Mouse (Mus musculus) neural tube, embryonic 15.5 days (tissue): Measurements from ENCODE around the gene Sestd1. TPM values are rescaled to one million over a fixed set of nuclear protein-coding genes. Genes with fewer than 3 reads are reported as not detected.
A peak's percentile ranks its signal among the peaks of the same experiment; 100 is the strongest.

ENCODE experiments used
- ATAC-seq: fragments of 200-750 bp; cut with Nextera tagmentation; 2 replicates; pipeline ENCODE4 v1.8.0; 2017; ENCODE audit warnings: mild to moderate bottlenecking, moderate TSS enrichment, moderate library complexity; ENCODE audit not compliant: low FRiP score
- H3K27ac ChIP-seq: fragments of 300-500 bp; sonication (generic); replicated peaks from 2 replicates; pipeline ENCODE4 v1.5.1; 2015; ENCODE audit warnings: mild to moderate bottlenecking, inconsistent platforms
- H3K27me3 ChIP-seq: fragments of 300-500 bp; sonication (generic); replicated peaks from 2 replicates; pipeline ENCODE4 v1.6.1; 2015; ENCODE audit warnings: inconsistent platforms
- H3K36me3 ChIP-seq: fragments of 300-500 bp; sonication (generic); 2 replicates; pipeline ENCODE4 v1.6.1; 2015; ENCODE audit warnings: inconsistent platforms
- H3K4me1 ChIP-seq: fragments of 300-500 bp; sonication (generic); 2 replicates; pipeline ENCODE4 v1.6.1; 2015; ENCODE audit warnings: inconsistent platforms
- H3K4me2 ChIP-seq: fragments of 300-500 bp; sonication (generic); 2 replicates; pipeline ENCODE4 v1.6.1; 2015; ENCODE audit warnings: inconsistent platforms, mild to moderate bottlenecking, moderate library complexity
- H3K4me3 ChIP-seq: fragments of 300-500 bp; sonication (generic); replicated peaks from 2 replicates; pipeline ENCODE4 v1.5.1; 2015; ENCODE audit warnings: mild to moderate bottlenecking, inconsistent platforms
- H3K9ac ChIP-seq: fragments of 300-500 bp; sonication (generic); replicated peaks from 2 replicates; pipeline ENCODE4 v1.6.1; 2015; ENCODE audit warnings: mild to moderate bottlenecking, inconsistent platforms
- H3K9me3 ChIP-seq: fragments of 300-500 bp; sonication (generic); replicated peaks from 2 replicates; pipeline ENCODE4 v1.6.1; 2016; ENCODE audit warnings: inconsistent platforms
- WGBS: fragments of 180-500 bp; shearing (Covaris S2); methylation state at CpG from one replicate; pipeline ENCODE4 v1.1.7; 2015; ENCODE audit warnings: mixed read lengths; 5-methylcytosine and 5-hydroxymethylcytosine counted together
- polyA plus RNA-seq: library from polyadenylated mRNA; unstranded; fragments of >200 nt; fragmentation: Nextera tagmentation; extraction: Ambion mirVana; gene quantifications from 2 replicates; pipeline ENCODE4 v1.2.1, GENCODE M21; 2015

The Sestd1 gene
- polyA plus RNA-seq, 1 experiment from 2014 or later = 26.3 TPM

DNA sequence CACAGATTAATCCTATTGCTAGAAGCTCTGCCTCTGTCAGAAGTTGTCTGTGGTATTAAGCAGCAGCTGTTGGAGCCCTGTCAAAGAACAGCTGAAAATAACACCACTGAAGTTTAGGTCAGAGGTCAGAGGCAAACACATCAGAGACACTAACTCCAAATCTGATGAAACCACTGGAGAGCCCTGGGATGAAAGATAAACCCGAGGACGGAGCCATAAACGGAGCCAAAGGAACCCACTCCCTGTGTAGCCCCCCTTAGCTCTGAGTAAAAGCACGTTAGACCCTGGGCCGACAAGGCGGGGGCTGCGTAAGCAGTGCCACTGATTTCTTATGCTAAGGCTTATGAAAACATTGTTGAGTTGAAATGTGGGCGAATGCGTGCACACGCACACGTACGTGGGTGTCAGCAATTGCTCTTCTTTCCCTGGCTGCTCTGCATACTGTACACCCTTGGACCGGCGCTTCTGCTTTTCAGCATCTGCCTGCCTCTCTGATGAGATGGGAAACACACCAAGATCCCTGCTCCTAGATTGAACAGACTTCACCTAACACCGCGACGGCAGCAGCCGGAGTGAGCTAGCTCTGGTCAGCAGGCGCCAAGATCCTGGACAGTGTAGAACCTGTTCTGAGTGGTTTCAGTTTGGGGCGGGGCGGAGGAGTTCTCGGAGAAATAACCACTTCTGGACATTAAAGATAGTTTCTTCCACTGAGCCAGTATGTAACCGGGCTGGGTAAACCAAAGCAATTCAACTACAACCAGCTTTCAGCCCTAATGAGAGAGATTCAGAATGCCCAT lies 108.8 kb downstream of the Sestd1 start:
- peak overlapping the region; percentile 3; the same call in 1 of the 2 replicates for H3K27ac ChIP-seq
- 59% methylated on average over 23 of the region's 23 CpGs for WGBS
- peak; percentile 49; the same call in 1 of the 2 replicates for ATAC-seq
- no peak overlapping the region for H3K9ac ChIP-seq
- H3K36me3 ChIP-seq = no peaks in the 10 kb centered on the region
- no peaks in the 10 kb centered on the region for H3K9me3 ChIP-seq
- H3K4me2 ChIP-seq = peak overlapping the region; percentile 13
- no peaks in the 10 kb centered on the region for H3K27me3 ChIP-seq
- peaks cover 41% of the 10 kb centered on the region for H3K4me1 ChIP-seq
- no peak overlapping the region for H3K4me3 ChIP-seq

DNA sequence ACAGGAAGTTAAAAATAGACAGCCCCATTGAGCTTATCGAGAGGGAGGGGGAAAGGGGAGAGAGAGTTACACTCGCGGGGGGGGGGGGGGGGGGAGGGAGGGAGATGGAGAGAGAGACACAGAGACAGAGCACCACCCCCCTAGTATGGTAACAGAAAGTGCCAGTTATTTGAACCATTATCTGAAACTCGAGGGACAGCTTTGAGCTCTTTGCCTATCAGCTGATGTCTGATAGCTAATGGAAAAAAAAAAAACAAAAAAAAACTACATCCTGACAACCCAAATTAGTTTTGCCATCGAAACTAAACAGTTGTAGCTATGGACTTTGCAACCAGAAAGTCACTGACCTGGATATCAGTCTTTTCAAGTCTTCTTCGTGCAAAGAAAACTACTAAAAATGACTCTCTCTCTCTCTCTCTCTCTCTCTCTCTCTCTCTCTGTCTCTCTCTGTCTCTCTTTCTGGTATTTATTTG lies 109.7 kb downstream of the Sestd1 start, which contains the start of gene Ccdc141:
TSS of gene Ccdc141 (minus strand) at position 4 of the 473 bp plus-strand sequence.
- WGBS = 23% methylated on average over 3 of the region's 6 CpGs
- Histone ChIP-seq H3K9ac (peak within 1 kb of the TSS; percentile 43), H3K36me3 (no peaks in the 10 kb centered on the region), H3K4me1 (peaks cover 41% of the 10 kb centered on the region), H3K27me3 (no peaks in the 10 kb centered on the region), H3K4me3 (peak within 1 kb of the TSS; percentile 38), H3K4me2 (peak within 1 kb of the TSS; percentile 72), H3K9me3 (no peaks in the 10 kb centered on the region), H3K27ac (peak within 1 kb of the TSS; percentile 33; the same call in 1 of the 2 replicates)
- no peak for ATAC-seq

DNA sequence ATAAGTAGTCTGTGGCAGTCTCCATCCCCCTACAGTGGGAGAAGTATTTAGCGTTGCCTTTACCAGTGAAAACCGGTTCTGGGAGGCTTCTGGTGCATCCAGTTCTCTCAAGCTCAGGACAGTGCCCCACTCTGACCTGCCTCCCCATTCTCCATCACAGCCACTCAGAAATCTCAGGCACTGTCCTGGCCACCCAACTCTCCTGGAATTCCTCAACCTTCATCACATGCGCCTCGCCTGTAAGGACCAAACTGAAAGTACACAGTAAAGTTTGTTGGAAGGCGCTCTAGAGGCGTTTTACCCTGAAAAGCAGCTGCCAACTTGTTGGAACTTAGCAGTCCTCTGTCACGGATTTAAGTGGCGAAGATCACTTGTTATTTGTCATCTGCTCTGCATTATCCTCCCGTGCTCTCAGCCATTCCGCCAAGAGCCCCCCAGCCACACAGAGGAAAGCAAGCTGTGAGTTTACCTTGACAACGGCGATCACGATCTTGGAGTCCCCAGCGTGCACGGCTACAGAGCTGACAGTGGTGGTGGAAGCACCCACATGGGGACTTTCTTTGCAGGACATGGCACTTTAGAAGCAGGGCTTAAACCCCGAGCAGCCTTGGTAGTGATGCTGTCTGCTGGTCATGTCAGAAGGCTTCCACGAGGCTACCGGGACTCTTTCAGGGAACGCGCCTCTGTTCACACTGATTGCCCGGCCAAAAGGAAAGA lies 110.3 kb downstream of the Sestd1 start:
- ATAC-seq = peak; percentile 16; the same call in 1 of the 2 replicates
- WGBS = 7% methylated on average over 21 of the region's 21 CpGs
- H3K4me2 ChIP-seq = peak overlapping the region; percentile 72

DNA sequence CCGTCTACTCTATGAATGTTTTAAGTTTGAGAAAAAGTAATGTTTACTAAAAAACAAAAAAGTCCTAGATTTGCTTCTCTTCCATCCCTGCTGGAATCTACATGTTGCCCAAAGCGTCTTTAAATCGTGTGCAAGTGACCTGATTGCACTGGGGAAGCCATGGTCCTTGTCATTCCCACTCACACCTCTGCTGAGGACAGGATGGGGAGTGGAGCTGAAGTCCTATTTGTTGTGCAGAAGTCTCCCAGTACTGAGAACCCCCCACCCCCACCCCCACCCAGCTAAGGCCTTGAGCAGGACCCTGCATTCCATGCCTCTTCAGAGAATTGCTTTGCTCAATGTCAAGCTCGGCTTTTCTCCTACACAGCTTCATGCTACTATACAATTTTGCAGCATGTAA lies 111.2 kb downstream of the Sestd1 start:
- H3K4me2 ChIP-seq = peak overlapping the region; percentile 72; the same call in 1 of the 2 replicates
- no peak overlapping the region for H3K27ac ChIP-seq
- H3K27me3 ChIP-seq = no peaks in the 10 kb centered on the region
- 83% methylated on average over 4 of the region's 4 CpGs for WGBS
- no peak overlapping the region for H3K4me3 ChIP-seq
- no peaks in the 10 kb centered on the region for H3K9me3 ChIP-seq
- no peak overlapping the region for H3K9ac ChIP-seq
- no peak for ATAC-seq
- no peaks in the 10 kb centered on the region for H3K36me3 ChIP-seq
- peaks cover 37% of the 10 kb centered on the region for H3K4me1 ChIP-seq

More for the DNA sequence above, 110.3 kb downstream of the Sestd1 start:
- H3K36me3 ChIP-seq = no peaks in the 10 kb centered on the region
- peak overlapping the region; percentile 38 for H3K4me3 ChIP-seq
- H3K9me3 ChIP-seq = no peaks in the 10 kb centered on the region
- H3K9ac ChIP-seq = peak overlapping the region; percentile 43
- peak overlapping the region; percentile 33; the same call in 1 of the 2 replicates for H3K27ac ChIP-seq
- H3K27me3 ChIP-seq = no peaks in the 10 kb centered on the region
- peaks cover 41% of the 10 kb centered on the region for H3K4me1 ChIP-seq

DNA sequence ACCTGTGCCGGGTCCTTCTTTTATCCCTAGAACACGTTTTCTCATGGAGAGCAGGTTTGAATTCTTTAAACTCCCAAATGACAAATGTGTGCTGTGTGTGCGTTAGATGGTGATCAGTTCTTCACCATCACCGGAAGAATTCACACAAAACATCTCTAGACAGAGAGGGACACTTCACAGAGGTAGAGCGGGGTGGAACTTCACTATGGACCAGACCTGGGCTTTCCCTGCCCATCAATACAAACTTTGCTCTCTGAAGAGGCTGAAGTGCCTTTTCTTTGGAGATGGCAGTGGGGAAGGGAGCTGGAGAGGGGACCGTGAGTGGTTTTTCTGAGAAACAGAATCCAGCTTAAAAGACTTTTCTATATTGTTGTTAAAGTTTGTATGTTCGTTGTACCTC lies 111.6 kb downstream of the Sestd1 start:
- H3K4me3 ChIP-seq = no peak overlapping the region
- peaks cover 33% of the 10 kb centered on the region for H3K4me1 ChIP-seq
- no peak overlapping the region; the same call in 1 of the 2 replicates for H3K4me2 ChIP-seq
- no peaks in the 10 kb centered on the region for H3K27me3 ChIP-seq
- no peak for ATAC-seq
- H3K36me3 ChIP-seq = no peaks in the 10 kb centered on the region
- 91% methylated on average over 7 of the region's 7 CpGs for WGBS
- no peak overlapping the region for H3K27ac ChIP-seq
- H3K9me3 ChIP-seq = no peaks in the 10 kb centered on the region
- no peak overlapping the region for H3K9ac ChIP-seq

DNA sequence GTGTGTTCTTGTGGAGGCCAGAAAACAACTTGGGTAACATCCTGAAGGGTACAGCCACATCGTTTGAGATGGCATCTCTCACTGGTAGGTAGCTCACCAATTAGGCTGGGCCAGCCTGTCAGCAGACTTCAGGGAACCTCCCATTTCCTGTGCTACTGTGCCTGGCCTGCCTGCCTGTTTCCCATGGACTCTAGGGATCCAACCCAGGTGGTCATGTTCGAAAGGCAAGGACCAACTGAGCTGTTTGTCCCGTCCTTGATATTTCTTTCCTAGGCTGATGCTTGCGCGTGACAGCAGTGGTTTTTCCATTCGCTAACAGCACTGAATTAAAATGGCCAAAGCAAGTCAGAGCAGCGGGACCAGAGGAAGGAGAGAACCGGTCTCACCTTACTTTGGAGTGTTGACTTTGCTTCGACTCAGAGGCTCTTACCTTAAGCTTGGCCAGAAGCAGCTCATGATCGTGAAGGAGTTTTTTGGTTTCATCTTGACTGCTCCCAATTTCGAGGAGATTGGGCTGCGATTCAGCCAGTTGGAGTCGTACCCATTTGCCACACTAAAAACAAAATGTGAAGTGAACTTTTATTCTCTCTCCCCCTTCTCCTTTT lies 112.2 kb downstream of the Sestd1 start:
- H3K4me3 ChIP-seq = no peak overlapping the region
- H3K4me2 ChIP-seq = no peak overlapping the region
- no peak overlapping the region for H3K27ac ChIP-seq
- no peaks in the 10 kb centered on the region for H3K36me3 ChIP-seq
- no peak for ATAC-seq
- no peak overlapping the region for H3K9ac ChIP-seq
- no peaks in the 10 kb centered on the region for H3K27me3 ChIP-seq
- peaks cover 28% of the 10 kb centered on the region for H3K4me1 ChIP-seq
- 88% methylated on average over 13 of the region's 13 CpGs for WGBS
- H3K9me3 ChIP-seq = no peaks in the 10 kb centered on the region

DNA sequence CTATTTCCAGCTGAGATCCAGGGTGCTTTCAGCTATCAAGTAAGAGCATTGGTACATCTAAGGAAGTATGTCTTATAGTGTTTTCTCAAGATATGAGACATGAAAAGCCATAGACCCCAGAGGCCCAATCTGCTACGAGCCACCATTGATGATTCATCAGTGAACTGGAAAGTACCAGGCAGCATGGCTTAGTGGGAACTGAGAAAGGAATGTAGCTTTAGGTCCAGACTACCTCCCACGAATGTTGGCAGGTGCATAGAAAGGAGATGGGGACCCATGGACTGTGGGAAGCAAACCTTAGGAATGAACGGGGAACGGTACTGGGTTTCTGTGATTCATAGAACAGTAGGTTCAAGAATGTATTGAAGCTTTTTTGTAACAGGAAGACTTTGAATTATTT lies 114.0 kb downstream of the Sestd1 start:
- WGBS = 87% methylated on average over 4 of the region's 4 CpGs
- Histone ChIP-seq H3K4me3 (no peak overlapping the region), H3K27me3 (no peaks in the 10 kb centered on the region), H3K9ac (no peak overlapping the region), H3K27ac (no peak overlapping the region), H3K36me3 (no peaks in the 10 kb centered on the region), H3K4me1 (peaks cover 16% of the 10 kb centered on the region), H3K9me3 (no peaks in the 10 kb centered on the region), H3K4me2 (no peak overlapping the region)
- ATAC-seq = no peak

DNA sequence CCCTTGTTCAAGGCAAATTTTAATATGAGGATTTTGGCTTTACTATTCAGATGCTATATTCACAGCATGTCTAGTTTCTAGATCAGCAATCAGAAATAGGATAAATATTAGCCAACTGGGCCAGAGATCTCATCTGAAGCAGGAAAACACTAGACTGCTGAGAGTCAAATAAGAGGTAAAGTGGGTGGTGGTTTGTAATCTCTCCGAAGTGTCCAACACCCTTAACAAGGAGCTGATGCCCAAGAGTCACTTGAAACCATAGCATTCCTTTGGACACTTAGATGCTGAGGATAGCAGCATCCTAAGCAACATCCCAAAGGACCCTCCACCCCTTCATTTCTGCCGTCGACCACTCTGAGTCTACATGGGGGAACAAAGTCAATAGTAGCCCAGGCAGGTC lies 115.7 kb downstream of the Sestd1 start:
- Histone ChIP-seq H3K9ac (no peak overlapping the region), H3K4me2 (no peak overlapping the region), H3K36me3 (no peaks in the 10 kb centered on the region), H3K27me3 (no peaks in the 10 kb centered on the region), H3K4me3 (no peak overlapping the region), H3K9me3 (no peaks in the 10 kb centered on the region), H3K4me1 (peaks cover under 1% of the 10 kb centered on the region; the same call in 1 of the 2 replicates), H3K27ac (no peak overlapping the region)
- WGBS = 87% methylated on average over 3 of the region's 3 CpGs
- ATAC-seq = no peak

DNA sequence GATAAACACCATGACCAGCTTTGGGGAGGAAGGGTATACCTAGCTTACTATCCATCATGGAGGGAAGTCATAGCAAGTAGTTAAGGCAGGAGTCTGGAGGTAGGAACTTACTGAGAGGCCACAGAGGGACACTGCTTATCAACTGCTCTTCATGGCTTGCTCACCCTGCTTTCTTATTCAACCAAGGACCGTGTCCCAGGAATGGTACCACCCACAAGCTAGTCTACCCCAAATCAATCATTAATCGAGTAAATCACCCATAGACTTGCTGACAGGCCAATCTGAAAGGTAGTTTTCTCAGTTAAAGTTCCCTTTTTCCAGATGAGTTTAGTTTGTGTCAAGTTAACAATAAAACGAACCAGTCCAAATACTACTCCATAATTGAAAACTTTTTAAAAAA lies 117.0 kb downstream of the Sestd1 start:
- Histone ChIP-seq H3K9ac (no peak overlapping the region), H3K4me1 (no peaks in the 10 kb centered on the region)
- WGBS = 86% methylated on average over 3 of the region's 3 CpGs

DNA sequence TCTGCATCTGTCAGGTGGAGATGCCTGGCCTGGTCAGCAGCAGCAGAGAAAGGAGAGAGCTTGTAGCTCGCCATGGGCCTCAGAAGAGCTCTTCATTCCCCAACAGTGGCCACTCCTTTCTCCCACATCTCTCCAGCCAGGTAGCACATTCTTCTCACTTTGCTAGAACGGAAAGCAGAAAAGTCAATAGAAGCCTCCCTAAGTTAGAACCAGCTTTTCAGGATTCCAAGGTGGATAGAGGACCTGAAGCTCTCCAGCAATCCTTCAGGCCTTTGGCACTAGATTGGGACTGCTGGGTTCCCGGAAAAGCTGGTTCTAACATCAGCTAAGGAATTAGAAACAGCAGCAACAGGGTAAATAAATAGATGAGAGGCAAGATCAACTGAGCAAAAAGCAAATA lies 118.3 kb downstream of the Sestd1 start:
- Histone ChIP-seq H3K9me3 (no peaks in the 10 kb centered on the region), H3K4me3 (no peak overlapping the region), H3K27ac (no peak overlapping the region), H3K4me1 (no peaks in the 10 kb centered on the region), H3K36me3 (no peaks in the 10 kb centered on the region), H3K4me2 (no peak overlapping the region), H3K9ac (no peak overlapping the region), H3K27me3 (no peaks in the 10 kb centered on the region)
- WGBS = 80% methylated on average over 3 of the region's 3 CpGs
- ATAC-seq = no peak

More for the DNA sequence above, 117.0 kb downstream of the Sestd1 start:
- Histone ChIP-seq H3K27ac (no peak overlapping the region), H3K4me3 (no peak overlapping the region), H3K4me2 (no peak overlapping the region), H3K27me3 (no peaks in the 10 kb centered on the region), H3K9me3 (no peaks in the 10 kb centered on the region), H3K36me3 (no peaks in the 10 kb centered on the region)
- ATAC-seq = no peak

DNA sequence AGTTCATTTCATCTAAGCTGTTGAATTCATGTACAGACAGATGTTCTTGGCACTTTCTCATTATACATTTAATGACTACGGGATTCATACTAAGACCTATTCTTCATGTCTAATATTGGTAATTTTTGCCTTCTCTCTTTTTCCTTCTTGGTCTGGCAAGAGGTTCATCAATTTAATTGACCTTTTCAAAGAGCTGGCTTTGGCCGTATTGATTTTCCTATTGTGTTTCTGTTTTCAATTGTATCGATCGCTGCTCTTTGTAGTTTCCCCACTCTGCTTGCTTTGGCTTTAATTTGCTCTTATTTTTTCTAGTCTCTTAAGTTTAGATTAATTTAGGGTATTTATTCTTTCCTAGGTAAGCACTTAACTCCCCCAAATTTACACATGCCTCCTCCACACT lies 122.8 kb downstream of the Sestd1 start:
- Histone ChIP-seq H3K27me3 (no peaks in the 10 kb centered on the region), H3K9ac (no peak overlapping the region), H3K36me3 (no peaks in the 10 kb centered on the region), H3K27ac (no peak overlapping the region), H3K4me1 (no peaks in the 10 kb centered on the region), H3K4me2 (no peak overlapping the region), H3K9me3 (no peaks in the 10 kb centered on the region), H3K4me3 (no peak overlapping the region)
- WGBS = 92% methylated on average over 4 of the region's 4 CpGs
- ATAC-seq = no peak
